Mouse (Mus musculus) neural tube, embryonic 11.5 days (tissue): ENCODE measurements around the gene Man1a. TPM values are rescaled to one million over a fixed set of nuclear protein-coding genes. Genes with fewer than 3 reads are reported as not detected.

Experiments
- ATAC-seq: fragments of 200-750 bp; cut with Nextera tagmentation; 2 replicates; pipeline ENCODE4 v1.8.0; 2017; ENCODE audit warnings: moderate number of reproducible peaks, mild to moderate bottlenecking, moderate TSS enrichment, moderate library complexity; ENCODE audit not compliant: insufficient read depth, low FRiP score, low TSS enrichment
- DNase-seq: peaks from one replicate; pipeline ENCODE4 v3.0.0-alpha.2; 2015; ENCODE audit warnings: low spot score
- H3K27ac ChIP-seq: fragments of 300-500 bp; sonication (generic); 2 replicates; pipeline ENCODE4 v1.5.1; 2014; ENCODE audit warnings: low read depth, mild to moderate bottlenecking, low read length
- H3K27me3 ChIP-seq: fragments of 300-500 bp; sonication (generic); 2 replicates; pipeline ENCODE4 v1.6.1; 2014; ENCODE audit warnings: mild to moderate bottlenecking, low read length, mixed read lengths; ENCODE audit not compliant: control insufficient read depth, insufficient read depth
- H3K36me3 ChIP-seq: fragments of 300-500 bp; sonication (generic); 2 replicates; pipeline ENCODE4 v1.6.1; 2014; ENCODE audit warnings: mild to moderate bottlenecking, low read length, moderate library complexity, mixed read lengths; ENCODE audit not compliant: control insufficient read depth, insufficient read depth
- H3K4me1 ChIP-seq: fragments of 300-500 bp; sonication (generic); 2 replicates; pipeline ENCODE4 v1.6.1; 2014; ENCODE audit warnings: low read length, mixed read lengths; ENCODE audit not compliant: control insufficient read depth, insufficient read depth
- H3K4me2 ChIP-seq: fragments of 300-500 bp; sonication (generic); 2 replicates; pipeline ENCODE4 v1.6.1; 2014; ENCODE audit warnings: low read depth, mild to moderate bottlenecking, moderate library complexity
- H3K4me3 ChIP-seq: fragments of 300-500 bp; sonication (generic); 2 replicates; pipeline ENCODE4 v1.5.1; 2014; ENCODE audit warnings: low read depth, low read length
- H3K9ac ChIP-seq: fragments of 300-500 bp; sonication (generic); 2 replicates; pipeline ENCODE4 v1.6.1; 2014; ENCODE audit warnings: mild to moderate bottlenecking, low read length
- H3K9me3 ChIP-seq: fragments of 300-500 bp; sonication (generic); 2 replicates; pipeline ENCODE4 v1.6.1; 2016; ENCODE audit warnings: low read length; ENCODE audit not compliant: control insufficient read depth
- WGBS: fragments of 180-500 bp; shearing (Covaris S2); extraction: QIAGEN DNeasy Blood & Tissue Kit; methylation state at CpG from one replicate; pipeline ENCODE4 v1.1.7; 2014; 5-methylcytosine and 5-hydroxymethylcytosine counted together
- polyA plus RNA-seq: library from polyadenylated mRNA; unstranded; fragments of >200 nt; fragmentation: Nextera tagmentation; extraction: Ambion mirVana; gene quantifications from 2 replicates; pipeline ENCODE4 v1.2.1, GENCODE M21; 2014

Man1a gene
- polyA plus RNA-seq, 1 experiment from 2014 or later: 2.8 TPM

- DNase-seq: no peak
- no peak overlapping the region for H3K4me2 ChIP-seq
- H3K4me3 ChIP-seq: no peak overlapping the region
- no peaks in the 10 kb centered on the region for H3K36me3 ChIP-seq
- H3K9me3 ChIP-seq: no peaks in the 10 kb centered on the region
- no peak overlapping the region for H3K9ac ChIP-seq
- 85% methylated on average over 4 of the region's 4 CpGs for WGBS
- ATAC-seq: no peak
- H3K27ac ChIP-seq: no peak overlapping the region
- H3K4me1 ChIP-seq: no peaks in the 10 kb centered on the region
- H3K27me3 ChIP-seq: no peaks in the 10 kb centered on the region
Observed at GRCm38 (mm10) chr10:53889512-53889911, 186.9 kb downstream of the Man1a start.

DNA sequence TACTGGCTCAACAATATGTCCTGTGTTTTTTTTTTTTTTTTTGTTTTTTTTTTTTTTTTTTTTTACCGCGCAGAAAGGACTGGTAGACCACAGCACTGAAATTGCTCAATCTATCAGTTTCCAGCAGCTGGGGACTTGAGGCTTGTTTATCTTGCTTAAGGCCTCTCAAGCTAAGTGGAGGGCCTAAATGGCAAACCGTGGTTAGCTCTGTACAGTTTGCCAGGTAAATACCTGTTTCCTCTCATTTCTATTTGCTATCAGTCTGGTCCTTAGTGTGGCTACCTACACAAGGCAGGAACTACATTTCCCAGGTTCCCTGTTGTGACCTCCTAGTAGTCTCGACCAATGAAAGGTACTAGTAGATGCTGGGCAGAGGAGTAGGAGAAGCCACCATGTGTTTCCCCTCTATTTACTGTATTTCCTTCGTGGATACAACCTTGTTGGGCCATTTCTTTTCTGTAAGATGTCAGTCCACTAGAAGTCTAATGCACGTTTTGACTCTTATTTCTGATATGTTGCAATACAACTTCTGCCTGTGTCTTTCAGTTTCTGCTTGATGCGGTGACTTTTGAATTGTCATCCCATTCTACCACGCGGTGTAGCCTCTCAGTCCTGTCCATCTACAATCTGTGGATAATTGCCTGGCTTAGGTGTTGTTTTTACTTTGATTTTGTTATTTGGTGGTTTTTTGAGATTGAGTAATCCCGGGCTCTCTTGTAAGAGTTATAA lies 187.9 kb downstream of the Man1a start:
- H3K4me2 ChIP-seq: no peak overlapping the region
- no peak overlapping the region for H3K9ac ChIP-seq
- H3K27ac ChIP-seq: no peak overlapping the region
- H3K36me3 ChIP-seq: no peaks in the 10 kb centered on the region
- 86% methylated on average over 10 of the region's 10 CpGs for WGBS
- no peaks in the 10 kb centered on the region for H3K9me3 ChIP-seq
- H3K4me3 ChIP-seq: no peak overlapping the region
- DNase-seq (no peak), ATAC-seq (no peak)
- H3K4me1 ChIP-seq: no peaks in the 10 kb centered on the region
- no peaks in the 10 kb centered on the region for H3K27me3 ChIP-seq

- Histone ChIP-seq H3K27me3 (no peaks in the 10 kb centered on the region), H3K4me1 (no peaks in the 10 kb centered on the region), H3K9ac (no peak overlapping the region), H3K9me3 (no peaks in the 10 kb centered on the region), H3K36me3 (no peaks in the 10 kb centered on the region), H3K27ac (no peak overlapping the region), H3K4me3 (no peak overlapping the region), H3K4me2 (no peak overlapping the region)
- no peak for DNase-seq
- 82% methylated on average over 5 of the region's 5 CpGs for WGBS
- no peak for ATAC-seq
Observed at GRCm38 (mm10) chr10:53886475-53886874, 189.9 kb downstream of the Man1a start.

DNA sequence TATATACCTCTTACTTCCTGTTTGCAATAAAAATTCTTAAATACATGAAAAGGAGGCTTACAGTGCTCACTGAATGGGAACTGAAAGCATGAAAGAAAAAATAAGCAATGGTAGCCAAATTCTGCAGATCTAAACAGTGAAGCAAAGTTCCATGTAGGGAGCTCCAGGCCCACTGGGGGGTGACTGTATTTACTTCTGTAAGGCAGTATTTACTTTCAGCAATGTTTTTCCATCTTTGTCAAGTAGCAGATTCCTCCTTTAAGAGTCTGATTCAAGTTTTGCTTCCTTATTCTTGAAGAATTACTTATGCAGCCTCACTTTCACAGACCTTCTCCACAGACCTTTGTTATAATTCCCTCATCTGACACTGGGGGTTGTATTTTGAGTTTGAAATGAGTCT lies 195.1 kb downstream of the Man1a start:
- no peak overlapping the region for H3K27ac ChIP-seq
- no peak for DNase-seq
- no peak overlapping the region for H3K9ac ChIP-seq
- H3K36me3 ChIP-seq: no peaks in the 10 kb centered on the region
- H3K9me3 ChIP-seq: no peaks in the 10 kb centered on the region
- H3K4me3 ChIP-seq: no peak overlapping the region
- no peak overlapping the region for H3K4me2 ChIP-seq
- no peak for ATAC-seq
- H3K4me1 ChIP-seq: no peaks in the 10 kb centered on the region
- no peaks in the 10 kb centered on the region for H3K27me3 ChIP-seq

- no peaks in the 10 kb centered on the region for H3K27me3 ChIP-seq
- ATAC-seq (no peak), DNase-seq (no peak)
- no peaks in the 10 kb centered on the region for H3K9me3 ChIP-seq
- H3K9ac ChIP-seq: no peak overlapping the region
- no peaks in the 10 kb centered on the region for H3K4me1 ChIP-seq
- 85% methylated on average over 4 of the region's 4 CpGs for WGBS
- H3K36me3 ChIP-seq: no peaks in the 10 kb centered on the region
- H3K4me2 ChIP-seq: no peak overlapping the region
- no peak overlapping the region for H3K4me3 ChIP-seq
- H3K27ac ChIP-seq: no peak overlapping the region
Observed at GRCm38 (mm10) chr10:53875896-53876295, 200.5 kb downstream of the Man1a start.

DNA sequence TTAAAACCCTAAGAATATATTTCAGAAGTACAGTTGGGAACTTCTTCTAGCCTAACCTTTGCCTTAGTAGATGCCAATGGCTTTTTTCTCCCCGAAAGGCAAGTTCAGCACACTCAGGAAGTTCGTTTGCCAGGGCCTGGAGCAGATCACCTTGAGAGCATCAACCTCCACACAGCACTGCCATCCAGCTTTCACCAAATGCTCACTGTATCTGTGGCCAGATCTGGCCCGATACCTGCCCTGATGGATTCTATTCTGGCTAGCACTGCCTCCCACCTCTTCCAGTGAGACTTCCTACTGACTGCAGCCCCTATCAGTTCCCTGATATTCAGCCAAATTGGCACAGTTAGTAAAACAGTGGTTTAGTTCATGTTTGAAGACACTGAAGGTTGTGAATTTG lies 202.2 kb downstream of the Man1a start:
- no peaks in the 10 kb centered on the region for H3K27me3 ChIP-seq
- H3K4me3 ChIP-seq: no peak overlapping the region
- WGBS: 84% methylated on average over 3 of the region's 3 CpGs
- H3K4me2 ChIP-seq: no peak overlapping the region
- no peaks in the 10 kb centered on the region for H3K36me3 ChIP-seq
- no peaks in the 10 kb centered on the region for H3K4me1 ChIP-seq
- DNase-seq: no peak
- ATAC-seq: no peak
- no peaks in the 10 kb centered on the region for H3K9me3 ChIP-seq
- no peak overlapping the region for H3K27ac ChIP-seq
- no peak overlapping the region for H3K9ac ChIP-seq

DNA sequence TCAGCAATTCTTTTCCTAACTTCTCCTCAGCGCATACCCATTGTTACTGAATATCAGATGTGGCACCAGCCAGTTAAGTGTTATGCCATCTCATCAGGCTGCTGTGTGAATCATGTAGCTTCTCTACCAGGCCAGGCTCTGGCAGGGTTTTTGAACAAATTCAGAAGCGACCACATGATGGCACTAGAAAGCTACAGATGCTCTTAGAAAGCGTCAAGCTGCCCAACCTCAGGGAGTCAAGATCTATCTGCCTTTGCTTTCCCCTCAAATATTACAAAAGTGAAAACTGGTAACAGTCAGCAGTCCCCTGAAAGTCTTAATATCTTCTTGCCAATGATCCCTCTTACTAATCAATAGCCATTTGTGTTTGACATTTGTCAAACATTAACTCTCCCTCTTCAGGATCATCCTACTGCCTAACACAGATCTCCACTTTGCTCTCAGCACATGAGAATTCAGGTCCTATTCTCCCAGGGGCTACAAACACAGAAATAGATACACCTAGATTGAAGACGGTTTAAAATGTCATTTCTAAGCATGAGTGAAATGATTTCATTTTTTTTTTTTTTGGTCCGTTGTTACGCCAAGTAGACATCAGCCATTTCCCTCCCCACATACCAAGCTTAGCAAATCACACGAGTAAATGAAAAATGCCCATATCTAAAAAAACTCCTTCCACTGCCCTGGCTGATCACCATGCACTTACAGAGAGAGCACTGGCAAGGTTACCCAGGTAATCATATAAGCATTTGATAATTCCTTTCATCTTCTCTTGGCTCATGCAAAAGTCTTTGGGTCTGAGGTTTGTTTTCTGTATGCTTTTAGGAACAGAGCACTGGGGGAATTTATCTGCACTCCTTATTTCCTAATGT lies 212.7 kb downstream of the Man1a start:
- peak; percentile 71 for DNase-seq
- no peaks in the 10 kb centered on the region for H3K9me3 ChIP-seq
- peak; percentile 58; the same call in 1 of the 2 replicates for ATAC-seq
- WGBS: 57% methylated on average over 7 of the region's 7 CpGs
- no peak overlapping the region for H3K9ac ChIP-seq
- H3K36me3 ChIP-seq: no peaks in the 10 kb centered on the region
- no peaks in the 10 kb centered on the region for H3K4me1 ChIP-seq
- H3K27me3 ChIP-seq: no peaks in the 10 kb centered on the region
- no peak overlapping the region for H3K27ac ChIP-seq
- no peak overlapping the region for H3K4me3 ChIP-seq
- H3K4me2 ChIP-seq: no peak overlapping the region

DNA sequence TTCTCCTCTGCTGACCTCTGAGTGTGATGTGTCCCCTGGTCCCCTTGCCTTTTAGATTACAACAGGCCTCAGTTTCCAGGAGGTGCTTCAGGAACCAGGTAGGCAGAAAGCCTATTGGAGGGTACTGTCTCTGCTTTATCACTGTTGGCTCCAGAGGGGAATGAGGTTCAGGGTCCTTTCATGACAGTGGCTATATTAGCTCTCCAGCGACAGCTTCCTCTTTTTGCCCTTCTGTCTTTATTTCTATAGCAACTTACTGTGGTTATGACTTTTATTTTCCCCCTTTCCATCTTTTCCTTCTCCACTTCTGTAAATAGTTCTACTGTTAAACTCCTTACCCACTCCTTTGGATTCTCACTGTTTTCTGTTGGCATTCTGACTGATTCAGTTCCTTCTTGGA lies 216.5 kb downstream of the Man1a start:
- H3K4me1 ChIP-seq: no peaks in the 10 kb centered on the region
- no peaks in the 10 kb centered on the region for H3K36me3 ChIP-seq
- no peaks in the 10 kb centered on the region for H3K9me3 ChIP-seq
- DNase-seq (no peak), ATAC-seq (no peak)
- H3K4me2 ChIP-seq: no peak overlapping the region
- H3K27me3 ChIP-seq: no peaks in the 10 kb centered on the region
- no peak overlapping the region for H3K9ac ChIP-seq
- H3K4me3 ChIP-seq: no peak overlapping the region
- 70% methylated on average over 1 of the region's 1 CpGs for WGBS
- H3K27ac ChIP-seq: no peak overlapping the region

DNA sequence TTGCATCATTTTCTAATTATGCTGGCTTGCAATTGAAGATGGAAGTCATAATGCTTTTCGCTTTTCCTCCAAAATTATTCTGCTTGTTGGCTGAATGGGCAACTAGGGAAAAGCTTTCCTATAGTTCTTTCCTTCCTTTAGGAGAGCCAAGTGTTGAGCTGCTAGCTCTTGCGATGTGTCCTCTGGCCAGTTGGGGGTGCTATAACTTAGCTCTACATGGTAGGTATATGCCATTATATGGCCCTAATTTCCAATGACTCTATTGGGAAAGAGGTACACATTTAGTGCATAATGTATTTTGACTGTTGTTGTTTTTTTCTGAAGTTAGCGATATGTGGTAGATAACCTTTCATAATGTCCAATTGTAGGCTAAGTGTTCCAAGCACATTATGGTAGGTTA lies 217.2 kb downstream of the Man1a start:
- Histone ChIP-seq H3K36me3 (no peaks in the 10 kb centered on the region), H3K4me3 (no peak overlapping the region), H3K4me1 (no peaks in the 10 kb centered on the region), H3K27ac (no peak overlapping the region), H3K9me3 (no peaks in the 10 kb centered on the region), H3K4me2 (no peak overlapping the region), H3K9ac (no peak overlapping the region), H3K27me3 (no peaks in the 10 kb centered on the region)
- ATAC-seq (no peak), DNase-seq (no peak)
- 85% methylated on average over 3 of the region's 3 CpGs for WGBS
